Mouse (Mus musculus) kidney, adult 18-20 months (tissue): ENCODE results near the gene Plxdc1.

ENCODE experiments used
- DNase-seq: peaks from one replicate; pipeline ENCODE4 v3.0.0; 2021

Plxdc1 gene

GRCm38 (mm10) chr11:98012831-98013230, 26.6 kb upstream of the Plxdc1 start:
- no peak for DNase-seq

- DNase-seq: no peak
Observed at GRCm38 (mm10) chr11:98011716-98012115, 25.5 kb upstream of the Plxdc1 start.

- no peak for DNase-seq
Observed at GRCm38 (mm10) chr11:98008087-98008486, 21.8 kb upstream of the Plxdc1 start.

GRCm38 (mm10) chr11:98005686-98006085, 19.4 kb upstream of the Plxdc1 start:
- DNase-seq: no peak

- DNase-seq: no peak
Observed at GRCm38 (mm10) chr11:98005076-98005475, 18.8 kb upstream of the Plxdc1 start.

GRCm38 (mm10) chr11:98004161-98004560, 17.9 kb upstream of the Plxdc1 start:
- DNase-seq: no peak

GRCm38 (mm10) chr11:98003171-98003671, 17.0 kb upstream of the Plxdc1 start:
- no peak for DNase-seq

- DNase-seq: peak; percentile 75
Observed at GRCm38 (mm10) chr11:98002627-98003026, 16.4 kb upstream of the Plxdc1 start.

- no peak for DNase-seq
Observed at GRCm38 (mm10) chr11:98001986-98002385, 15.7 kb upstream of the Plxdc1 start.

- no peak for DNase-seq
Observed at GRCm38 (mm10) chr11:98001351-98001824, 15.1 kb upstream of the Plxdc1 start.

- no peak for DNase-seq
Observed at GRCm38 (mm10) chr11:98000378-98001140, 14.3 kb upstream of the Plxdc1 start.

- DNase-seq: no peak
Observed at GRCm38 (mm10) chr11:97999748-98000147, 13.5 kb upstream of the Plxdc1 start.

- no peak for DNase-seq
Observed at GRCm38 (mm10) chr11:97998898-97999608, 12.8 kb upstream of the Plxdc1 start.

- no peak for DNase-seq
Observed at GRCm38 (mm10) chr11:97998074-97998793, 12.0 kb upstream of the Plxdc1 start.

GRCm38 (mm10) chr11:97997387-97997960, 11.2 kb upstream of the Plxdc1 start:
- no peak for DNase-seq

- DNase-seq: no peak
Observed at GRCm38 (mm10) chr11:97996691-97997090, 10.4 kb upstream of the Plxdc1 start.

- DNase-seq: peak; percentile 32
Observed at GRCm38 (mm10) chr11:97995564-97996288, 9.5 kb upstream of the Plxdc1 start, which contains the start of gene Arl5c. Arl5c (minus strand) TSS chr11:97996181.

GRCm38 (mm10) chr11:97994539-97995100, 8.4 kb upstream of the Plxdc1 start:
- DNase-seq: peak; percentile 89

- peak; percentile 93 for DNase-seq
Observed at GRCm38 (mm10) chr11:97988530-97989096, 2.4 kb upstream of the Plxdc1 start.

- DNase-seq: peak; percentile 98
Observed at GRCm38 (mm10) chr11:97987551-97988526, 1.6 kb upstream of the Plxdc1 start.
